Mouse (Mus musculus) megakaryocyte, embryonic 14.5 days (primary cell): ENCODE data around the gene Gpr179.

ENCODE experiments used
- FLI1 ChIP-seq: IDR thresholded peaks from 2 replicates; pipeline ENCODE4 v1.6.1; 2012; ENCODE audit warnings: low read length, inconsistent platforms, mixed read lengths
- GATA1 ChIP-seq: IDR thresholded peaks from 3 replicates; pipeline ENCODE4 v1.6.1; 2012; ENCODE audit warnings: mixed read lengths, low read length, inconsistent platforms, borderline replicate concordance

DNA sequence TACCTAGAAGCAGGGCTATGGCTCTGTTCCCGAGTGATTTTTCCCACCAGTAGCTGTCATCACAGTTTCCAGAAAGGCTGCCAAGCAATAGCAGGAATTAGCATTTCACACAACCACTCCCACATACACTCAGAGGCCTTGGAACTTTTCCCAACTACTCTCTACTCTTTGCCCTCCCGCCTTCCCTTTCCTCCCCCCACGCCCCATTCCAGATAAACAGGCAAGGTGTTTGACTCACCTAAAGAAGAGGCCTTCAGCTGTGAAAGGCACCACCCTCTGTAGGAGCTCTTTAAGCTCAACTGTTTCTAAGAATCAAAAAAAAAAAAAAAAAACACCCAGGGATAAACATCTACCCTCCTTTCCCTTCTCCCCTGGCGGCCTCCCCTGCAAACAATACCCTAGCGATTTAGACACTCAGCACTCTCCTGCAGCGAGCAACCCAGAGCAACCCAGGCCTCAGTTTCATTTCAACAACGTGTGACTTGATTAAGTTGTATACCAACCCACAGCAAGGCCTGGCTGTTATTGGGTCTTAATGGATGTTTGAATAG is 49.6 kb downstream of the Gpr179 start:
- TF ChIP-seq GATA1, result no peak
- no peak for TF ChIP-seq FLI1
